Mouse (Mus musculus) heart, postnatal 0 days (tissue): ENCODE measurements around the gene Mgat4a. TPM values are rescaled to one million over a fixed set of nuclear protein-coding genes. Genes with fewer than 3 reads are reported as not detected.

Experiments
- ATAC-seq: fragments of 200-750 bp; cut with Nextera tagmentation; 2 replicates; pipeline ENCODE4 v1.8.0; 2017; ENCODE audit warnings: low read depth, moderate number of reproducible peaks, moderate library complexity; ENCODE audit not compliant: insufficient read depth
- DNase-seq: peaks from one replicate; pipeline ENCODE4 v3.0.0-alpha.2; 2016; ENCODE audit warnings: low spot score
- H3K27ac ChIP-seq: fragments of 300-500 bp; sonication (generic); 2 replicates; pipeline ENCODE4 v1.5.1; 2014; ENCODE audit warnings: low read depth, mild to moderate bottlenecking
- H3K27me3 ChIP-seq: fragments of 300-500 bp; sonication (generic); 2 replicates; pipeline ENCODE4 v1.6.1; 2014; ENCODE audit warnings: low read length, mixed read lengths; ENCODE audit not compliant: control insufficient read depth, insufficient read depth
- H3K36me3 ChIP-seq: fragments of 300-500 bp; sonication (generic); replicated peaks from 2 replicates; pipeline ENCODE4 v1.6.1; 2014; ENCODE audit warnings: low read length, mixed read lengths; ENCODE audit not compliant: control insufficient read depth, insufficient read depth
- H3K4me1 ChIP-seq: fragments of 300-500 bp; sonication (generic); 2 replicates; pipeline ENCODE4 v1.6.1; 2014; ENCODE audit warnings: antibody characterized with exemption; ENCODE audit not compliant: control insufficient read depth, insufficient read depth
- H3K4me2 ChIP-seq: fragments of 300-500 bp; sonication (generic); 2 replicates; pipeline ENCODE4 v1.6.1; 2014; ENCODE audit warnings: low read depth, mild to moderate bottlenecking, low read length, moderate library complexity
- H3K4me3 ChIP-seq: fragments of 300-500 bp; sonication (generic); 2 replicates; pipeline ENCODE4 v1.5.1; 2014; ENCODE audit warnings: low read depth, low read length
- H3K9ac ChIP-seq: fragments of 300-500 bp; sonication (generic); replicated peaks from 2 replicates; pipeline ENCODE4 v1.6.1; 2014; ENCODE audit warnings: low read depth, low read length, mixed read lengths
- H3K9me3 ChIP-seq: fragments of 300-500 bp; sonication (generic); replicated peaks from 2 replicates; pipeline ENCODE4 v1.6.1; 2016; ENCODE audit warnings: low read length; ENCODE audit not compliant: control insufficient read depth
- CTCF ChIP-seq: IDR thresholded peaks from 2 replicates; pipeline ENCODE4 v1.5.1; 2016; ENCODE audit warnings: antibody characterized with exemption, control low read depth, low read depth
- EP300 ChIP-seq: IDR thresholded peaks from 2 replicates; pipeline ENCODE4 v1.6.1; 2016; ENCODE audit warnings: antibody characterized with exemption, low read depth
- WGBS: fragments of 180-500 bp; shearing (Covaris S2); extraction: QIAGEN DNeasy Blood & Tissue Kit; methylation state at CpG from one replicate; pipeline ENCODE4 v1.1.7; 2014; 5-methylcytosine and 5-hydroxymethylcytosine counted together
- polyA plus RNA-seq: library from polyadenylated mRNA; unstranded; fragments of >200 nt; fragmentation: Nextera tagmentation; extraction: Ambion mirVana; gene quantifications from 2 replicates; pipeline ENCODE4 v1.2.1, GENCODE M21; 2015
- total RNA-seq: library from RNA; depleted of rRNA; stranded (reverse); fragments of >200 nt; gene quantifications from 2 replicates; pipeline ENCODE4 v1.2.3, GENCODE M21; 2014; ENCODE audit warnings: low replicate concordance

The Mgat4a gene
- total and polyA plus RNA-seq, 2 experiments from 2014 or later = 4.4 to 7.3 TPM

DNA sequence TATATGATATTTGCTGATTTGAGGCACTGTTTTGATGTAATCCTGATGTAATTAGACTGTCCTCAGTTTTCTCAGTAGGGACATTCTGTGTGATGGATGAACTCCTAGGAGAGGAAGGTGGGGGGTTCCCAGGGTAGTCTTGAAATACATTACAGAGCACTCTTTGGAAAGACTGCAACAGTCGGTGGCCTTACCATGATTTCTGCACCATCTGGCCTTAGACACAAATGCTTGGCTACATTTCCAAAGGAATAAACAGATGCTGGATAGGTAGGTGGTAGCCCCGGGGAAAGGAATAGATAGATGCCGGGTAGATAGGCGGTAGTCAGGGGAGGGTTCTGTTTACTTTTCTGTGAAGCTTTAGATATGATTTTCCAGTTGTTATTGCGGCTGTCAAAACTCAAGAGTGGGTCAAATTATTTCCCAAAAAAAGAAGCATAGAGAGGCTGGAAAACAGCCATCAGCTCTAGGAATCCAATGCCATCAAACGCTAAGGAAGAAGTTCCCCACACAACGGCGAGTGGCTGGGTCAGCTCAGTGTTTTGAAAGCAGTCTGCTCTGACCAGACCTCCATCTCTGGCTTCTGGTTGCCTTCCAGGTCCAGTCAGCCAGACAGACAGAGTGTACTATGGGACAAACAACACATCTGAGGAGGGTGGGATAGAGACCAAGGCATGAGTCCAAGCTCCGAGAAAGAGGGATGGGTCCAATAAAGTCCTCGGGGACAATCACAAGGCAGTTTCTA, 31.9 kb upstream of the Mgat4a start:
- ATAC-seq (no peak), DNase-seq (no peak)
- Histone ChIP-seq H3K36me3 (no peaks in the 10 kb centered on the region), H3K4me3 (no peak overlapping the region), H3K27me3 (no peaks in the 10 kb centered on the region), H3K27ac (no peak overlapping the region), H3K4me1 (no peaks in the 10 kb centered on the region), H3K9me3 (no peaks in the 10 kb centered on the region), H3K4me2 (no peak overlapping the region), H3K9ac (no peak overlapping the region)
- 62% methylated on average over 10 of the region's 10 CpGs for WGBS
- TF ChIP-seq EP300 = no peak
- TF ChIP-seq CTCF = no peak

DNA sequence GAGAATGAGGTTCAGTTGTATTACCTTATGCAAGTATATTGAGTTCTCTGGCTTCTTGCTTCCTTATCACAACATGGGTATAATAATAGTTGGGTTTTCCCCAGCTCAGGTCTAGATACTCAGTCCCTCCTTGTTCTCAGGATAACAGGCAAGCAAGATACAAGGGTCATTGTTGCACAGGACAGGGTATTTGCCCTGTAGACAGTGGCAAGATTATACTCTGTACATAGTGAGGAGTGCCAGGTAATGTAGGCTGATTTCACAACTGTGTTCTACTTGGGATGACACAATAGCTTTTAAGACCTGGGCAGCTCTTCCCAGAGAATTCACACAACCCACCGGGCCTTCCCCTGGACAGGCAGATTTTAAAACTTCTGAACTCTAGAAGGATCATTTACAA, 27.6 kb upstream of the Mgat4a start:
- ATAC-seq (no peak), DNase-seq (no peak)
- Histone ChIP-seq H3K4me3 (no peak overlapping the region), H3K9ac (no peak overlapping the region), H3K9me3 (no peaks in the 10 kb centered on the region), H3K4me2 (no peak overlapping the region), H3K36me3 (no peaks in the 10 kb centered on the region), H3K27me3 (no peaks in the 10 kb centered on the region), H3K4me1 (no peaks in the 10 kb centered on the region), H3K27ac (no peak overlapping the region)
- 82% methylated on average over 1 of the region's 1 CpGs for WGBS
- TF ChIP-seq EP300 (no peak), CTCF (no peak)

DNA sequence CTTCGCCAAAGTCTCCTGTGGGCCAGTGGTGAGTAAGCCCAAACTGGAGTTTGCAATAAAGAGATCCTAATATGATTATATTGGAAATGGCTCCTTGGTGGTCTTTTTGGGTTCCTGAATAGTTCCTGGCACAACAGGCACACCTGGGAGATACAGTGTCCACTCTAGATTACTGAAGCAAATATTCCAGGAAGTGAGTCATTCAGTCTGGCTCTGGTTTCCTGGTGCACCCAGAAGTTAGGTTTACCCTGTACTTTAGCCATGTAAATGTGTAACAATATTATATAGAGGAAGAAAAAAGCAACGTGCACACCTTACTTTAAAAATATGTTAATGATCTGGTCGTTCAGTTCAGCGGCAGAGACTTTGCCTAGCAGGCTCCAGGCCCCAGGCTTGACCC, 25.9 kb upstream of the Mgat4a start:
- no peak overlapping the region for H3K9ac ChIP-seq
- no peak overlapping the region for H3K4me2 ChIP-seq
- no peak overlapping the region for H3K27ac ChIP-seq
- H3K36me3 ChIP-seq = no peaks in the 10 kb centered on the region
- WGBS = 75% methylated on average over 4 of the region's 4 CpGs
- H3K27me3 ChIP-seq = no peaks in the 10 kb centered on the region
- no peak for TF ChIP-seq CTCF
- no peak for ATAC-seq
- no peaks in the 10 kb centered on the region for H3K4me1 ChIP-seq
- DNase-seq = no peak
- no peaks in the 10 kb centered on the region for H3K9me3 ChIP-seq
- H3K4me3 ChIP-seq = no peak overlapping the region

DNA sequence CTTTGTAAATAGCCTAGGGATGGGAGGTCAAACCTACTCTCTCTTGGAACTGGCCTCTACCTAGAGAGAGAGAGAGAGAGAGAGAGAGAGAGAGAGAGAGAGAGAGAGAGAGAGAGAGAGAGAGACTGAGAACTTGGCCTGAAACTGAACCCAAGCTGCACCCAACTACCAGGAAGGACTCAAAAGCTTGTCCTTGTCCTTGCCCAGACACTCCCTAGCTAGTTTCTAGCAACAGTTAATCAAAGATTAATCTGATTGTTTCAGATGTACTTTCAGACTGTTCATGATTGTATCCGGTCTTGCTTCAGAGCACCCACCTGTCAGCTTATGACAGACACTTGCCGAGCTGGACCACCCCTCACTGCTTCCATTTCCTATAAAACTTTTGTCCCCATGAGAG, 25.5 kb upstream of the Mgat4a start:
- ATAC-seq = no peak
- no peaks in the 10 kb centered on the region for H3K9me3 ChIP-seq
- WGBS = 70% methylated on average over 2 of the region's 2 CpGs
- DNase-seq = no peak
- no peak overlapping the region for H3K27ac ChIP-seq
- H3K27me3 ChIP-seq = no peaks in the 10 kb centered on the region
- H3K9ac ChIP-seq = no peak overlapping the region
- no peak overlapping the region for H3K4me3 ChIP-seq
- TF ChIP-seq EP300 (no peak), CTCF (no peak)
- no peaks in the 10 kb centered on the region for H3K36me3 ChIP-seq
- H3K4me2 ChIP-seq = no peak overlapping the region
- no peaks in the 10 kb centered on the region for H3K4me1 ChIP-seq

DNA sequence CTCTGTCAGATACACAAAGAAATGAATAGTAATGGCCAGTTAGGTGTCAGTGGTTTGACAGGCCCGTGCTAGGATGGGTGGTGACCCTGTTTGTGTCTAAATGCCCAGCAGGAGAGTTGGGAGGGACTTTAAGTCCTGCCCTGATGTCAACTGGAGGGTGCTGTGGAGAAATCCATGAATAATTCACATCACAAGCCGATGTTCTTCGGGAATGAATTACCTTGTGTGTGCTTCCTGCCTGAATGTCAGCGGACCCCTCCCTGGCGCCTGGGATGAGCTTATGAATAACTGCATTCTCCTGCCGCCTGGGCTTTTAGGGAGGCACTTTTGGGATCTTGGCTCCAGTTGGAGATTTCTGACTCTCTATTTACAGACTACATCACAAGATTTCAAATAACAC, 24.6 kb upstream of the Mgat4a start:
- 47% methylated on average over 6 of the region's 6 CpGs for WGBS
- no peak overlapping the region for H3K9ac ChIP-seq

DNA sequence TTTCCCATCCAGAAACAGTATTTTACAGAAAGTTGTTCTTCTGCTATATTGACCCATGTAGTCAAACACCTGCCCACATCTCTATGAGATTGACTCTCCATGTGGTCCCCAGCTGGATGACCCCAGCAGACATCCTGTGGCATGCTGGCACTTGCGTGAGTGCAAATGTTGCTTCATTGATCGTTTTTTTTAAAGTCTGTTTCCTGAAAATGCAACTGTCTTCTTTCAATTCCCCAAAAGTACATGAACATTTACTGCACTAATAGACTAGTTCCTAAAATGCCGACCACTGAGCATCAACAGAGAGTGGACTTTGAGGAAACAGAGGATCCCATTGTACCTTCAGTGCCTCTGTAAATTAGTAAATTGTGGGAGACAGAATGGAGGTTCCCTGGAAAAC, 21.1 kb upstream of the Mgat4a start:
- H3K27ac ChIP-seq = no peak overlapping the region
- no peak overlapping the region for H3K9ac ChIP-seq
- H3K4me3 ChIP-seq = no peak overlapping the region
- ATAC-seq (no peak), DNase-seq (no peak)
- H3K4me2 ChIP-seq = no peak overlapping the region
- 79% methylated on average over 3 of the region's 3 CpGs for WGBS
- H3K9me3 ChIP-seq = no peaks in the 10 kb centered on the region
- H3K36me3 ChIP-seq = no peaks in the 10 kb centered on the region
- H3K27me3 ChIP-seq = no peaks in the 10 kb centered on the region
- TF ChIP-seq EP300 = no peak
- TF ChIP-seq CTCF = no peak
- no peaks in the 10 kb centered on the region for H3K4me1 ChIP-seq

More for the DNA sequence above, 24.6 kb upstream of the Mgat4a start:
- Histone ChIP-seq H3K36me3 (no peaks in the 10 kb centered on the region), H3K4me3 (no peak overlapping the region), H3K27me3 (no peaks in the 10 kb centered on the region), H3K4me2 (no peak overlapping the region), H3K9me3 (no peaks in the 10 kb centered on the region), H3K27ac (no peak overlapping the region), H3K4me1 (no peaks in the 10 kb centered on the region)
- TF ChIP-seq CTCF (no peak), EP300 (no peak)
- DNase-seq = no peak
- no peak for ATAC-seq
